Mouse (Mus musculus): Measurements from ENCODE around the gene Hoxb9.

GRCm38 (mm10) chr11:96315344-96315681 lies 44.1 kb downstream of the Hoxb9 start:
- no peak for TF ChIP-seq CTCF (IDR thresholded peaks at IDR 0.05; ENCODE audit: extremely low read depth, insufficient read length, insufficient replicate concordance, low read depth, low read length)
- TF ChIP-seq POLR2A (IDR thresholded peaks at IDR 0.05; ENCODE audit: low read depth, low read length), result no peak
